In genomic region chr2:141711785-141712184, GRCm38 (mm10) we compare ENCODE assay signal across 14 mouse cellular contexts.
"Had no signal": no experiment of that assay in that cellular context is flagged by ENCODE, and none has a peak within 500 bp of the region (broad histone marks: within the 10 kb centered on the region; RNA-seq: fewer than 3 reads in every experiment).

No protein-coding gene starts in this region.

- H3K36me3 ChIP-seq: limb, embryonic 10.5 days; liver, embryonic 15.5 days; midbrain, embryonic 13.5 days had no signal

- H3K27ac ChIP-seq: left cerebral cortex, adult 2 months; limb, embryonic 10.5 days; liver, embryonic 15.5 days; midbrain, embryonic 13.5 days had no signal

- DNase-seq: kidney, adult 18-20 months; kidney, postnatal 10 days; kidney, postnatal 4 days; lung, adult 2 months; lung, postnatal 36 days; right cerebral cortex, postnatal 25 days; thymus, adult 18-20 months; thymus, postnatal 14 days had no signal

- H3K4me2 ChIP-seq: liver, embryonic 11.5 days; liver, embryonic 15.5 days; midbrain, embryonic 13.5 days had no signal

- H3K4me1 ChIP-seq: liver, embryonic 15.5 days; midbrain, embryonic 13.5 days had no signal

- H3K9me3 ChIP-seq: limb, embryonic 10.5 days; liver, embryonic 15.5 days; midbrain, embryonic 13.5 days had no signal

- H3K27me3 ChIP-seq: liver, embryonic 15.5 days; midbrain, embryonic 13.5 days had no signal

- ATAC-seq: lung, postnatal 0 days had no signal

- H3K9ac ChIP-seq: liver, embryonic 15.5 days; midbrain, embryonic 13.5 days had no signal

- H3K4me3 ChIP-seq: left cerebral cortex, adult 2 months; limb, embryonic 10.5 days; liver, embryonic 15.5 days; midbrain, embryonic 13.5 days had no signal
